Mouse (Mus musculus): ENCODE measurements around the gene Grn. TPM values are rescaled to one million over a fixed set of nuclear protein-coding genes. Genes with fewer than 3 reads are reported as not detected.

The Grn gene
- total and polyA plus RNA-seq, 3 experiments, result 63.7 to 453 (median 106) TPM

DNA sequence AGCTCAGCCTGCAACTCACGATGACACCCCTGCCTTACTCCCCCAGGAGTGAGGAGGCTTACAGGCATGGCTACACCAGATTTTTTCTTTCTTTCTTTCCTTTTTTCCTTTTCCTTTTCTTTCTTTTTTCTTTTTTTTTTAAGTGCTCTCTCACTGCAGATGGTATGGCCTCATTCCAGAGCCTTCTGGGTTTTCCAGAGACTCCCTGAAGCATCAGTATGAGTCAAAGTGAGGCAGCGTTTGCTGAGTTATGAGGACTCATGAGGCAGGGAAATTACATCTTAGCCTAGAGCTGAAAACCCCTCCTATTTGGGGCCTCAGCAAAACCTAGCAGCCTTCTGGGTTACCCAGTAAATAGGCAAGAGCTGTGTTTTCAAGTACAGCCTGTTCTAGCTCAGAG, 45.7 kb upstream of the Grn start:
- in situ Hi-C loops (cut with MboI; ENCODE audit: low pct_ligation_motif_present, low pct_unique_long_range_greater_than_20kb, low sequenced_read_pairs), result no loop called here
- Histone ChIP-seq H3K4me2 (ENCODE audit: insufficient read depth, low read depth, poor library complexity, severe bottlenecking) (peak overlapping the region; percentile 79), H3K27ac (ENCODE audit: insufficient read depth, low read depth) (peak overlapping the region; percentile 65; the same call in 1 of the 2 replicates), H3K79me2 (replicated peaks; ENCODE audit: control insufficient read depth, extremely low read depth, insufficient read depth, poor library complexity, severe bottlenecking) (no peaks in the 10 kb centered on the region), H3K9ac (ENCODE audit: insufficient read depth, low read depth) (no peak overlapping the region), H3K4me1 (ENCODE audit: control insufficient read depth in 1 of 2, insufficient read depth in 2 of 2) (peaks cover 31 to 47% of the 10 kb centered on the region in 2 experiments), H3K4me3 (replicated peaks in 1 of 3; ENCODE audit: low read depth in 2 of 3, low read length in 2 of 3, poor library complexity in 1 of 3) (no peak overlapping the region), H3K27me3 (replicated peaks) (peaks cover 14% of the 10 kb centered on the region), H3K36me3 (replicated peaks in 1 of 2; ENCODE audit: control insufficient read depth in 1 of 2, insufficient read depth in 1 of 2, low read length in 1 of 2) (no peaks in the 10 kb centered on the region), H3K9me3 (replicated peaks; ENCODE audit: low read length) (peaks cover under 1% of the 10 kb centered on the region)
- TF ChIP-seq NRF1 (IDR thresholded peaks at IDR 0.05; ENCODE audit: low read depth, low read length) (no peak), MAX (IDR thresholded peaks at IDR 0.05; ENCODE audit: low read length) (no peak), NELFE (IDR thresholded peaks at IDR 0.05; ENCODE audit: low read depth, low read length) (no peak), RCOR1 (conservative IDR thresholded peaks at IDR 0.05; ENCODE audit: low read depth, low read length) (no peak), MAZ (IDR thresholded peaks at IDR 0.05; ENCODE audit: low read depth, low read length) (no peak), ETS1 (conservative IDR thresholded peaks at IDR 0.05; ENCODE audit: low read depth, low read length) (no peak; the same call in 1 of the 2 replicates), EP300 (IDR thresholded peaks at IDR 0.05; ENCODE audit: low read length) (no peak; the same call in 1 of the 2 replicates), UBTF (IDR thresholded peaks at IDR 0.05; ENCODE audit: low read depth, low read length) (no peak), POLR2A (IDR thresholded peaks at IDR 0.05; ENCODE audit: low read depth, low read length) (no peak), RAD21 (IDR thresholded peaks at IDR 0.05; ENCODE audit: low read depth, low read length) (no peak), JUND (conservative IDR thresholded peaks at IDR 0.05; ENCODE audit: low read depth, low read length) (no peak), CTCF (conservative IDR thresholded peaks at IDR 0.05 in 1 of 2, IDR thresholded peaks at IDR 0.05 in 1 of 2; ENCODE audit: low read depth in 2 of 2, low read length in 2 of 2) (no peak), KAT2A (IDR thresholded peaks at IDR 0.05; ENCODE audit: insufficient replicate concordance, low read length) (no peak), GABPA (IDR thresholded peaks at IDR 0.05; ENCODE audit: insufficient replicate concordance, low read depth, low read length) (no peak), MXI1 (IDR thresholded peaks at IDR 0.05; ENCODE audit: low read depth, low read length) (no peak), IRF4 (IDR thresholded peaks at IDR 0.05; ENCODE audit: low read depth, low read length) (peak; percentile 91), MYC (IDR thresholded peaks at IDR 0.05; ENCODE audit: low read depth, low read length) (no peak), CHD1 (IDR thresholded peaks at IDR 0.05; ENCODE audit: low read depth, low read length) (no peak), TCF12 (IDR thresholded peaks at IDR 0.05; ENCODE audit: low read depth, low read length) (peak; percentile 47; the same call in 1 of the 2 replicates), USF2 (conservative IDR thresholded peaks at IDR 0.05; ENCODE audit: low read depth, low read length) (no peak), ELF1 (IDR thresholded peaks at IDR 0.05; ENCODE audit: low read depth, low read length) (no peak), ZKSCAN1 (IDR thresholded peaks at IDR 0.05; ENCODE audit: borderline replicate concordance, low read depth, low read length) (no peak), JUN (IDR thresholded peaks at IDR 0.05; ENCODE audit: insufficient read depth, low read depth, low read length) (no peak), MEF2A (IDR thresholded peaks at IDR 0.05; ENCODE audit: borderline replicate concordance, low read depth, low read length) (peak; percentile 74), CHD2 (IDR thresholded peaks at IDR 0.05; ENCODE audit: low read length) (no peak), POLR2AphosphoS2 (IDR thresholded peaks at IDR 0.05; ENCODE audit: low read depth, low read length) (no peak), ZMIZ1 (IDR thresholded peaks at IDR 0.05; ENCODE audit: low read depth, low read length) (no peak), SMC3 (IDR thresholded peaks at IDR 0.05; ENCODE audit: low read depth, low read length) (no peak), MAFK (IDR thresholded peaks at IDR 0.05; ENCODE audit: insufficient replicate concordance, low read length) (no peak), HCFC1 (IDR thresholded peaks at IDR 0.05; ENCODE audit: low read depth, low read length) (no peak), PAX5 (IDR thresholded peaks at IDR 0.05; ENCODE audit: low read length) (no peak), ZC3H11A (IDR thresholded peaks at IDR 0.05; ENCODE audit: low read depth, low read length) (no peak), USF1 (IDR thresholded peaks at IDR 0.05; ENCODE audit: low read depth, low read length) (no peak), SIN3A (IDR thresholded peaks at IDR 0.05; ENCODE audit: low read length) (no peak), ZNF384 (IDR thresholded peaks at IDR 0.05; ENCODE audit: low read depth, low read length) (peak; percentile 74), BHLHE40 (IDR thresholded peaks at IDR 0.05; ENCODE audit: low read depth, low read length) (peak; percentile 41; the same call in 1 of the 2 replicates), E2F4 (IDR thresholded peaks at IDR 0.05; ENCODE audit: insufficient replicate concordance, low read depth, low read length) (no peak), TBP (conservative IDR thresholded peaks at IDR 0.05; ENCODE audit: low read depth, low read length) (no peak)
- no peak for DNase-seq (ENCODE audit: extremely low read depth)
- dilution Hi-C loops (cut with MboI; ENCODE audit: extremely low pct_ligation_motif_present, extremely low pct_unique_long_range_greater_than_20kb, low sequenced_read_pairs), result no loop called here

Measured in CH12.LX (cell line).